Mouse (Mus musculus) hindbrain, postnatal 0 days (tissue): ENCODE results near the gene Nsun7. TPM values are rescaled to one million over a fixed set of nuclear protein-coding genes. Genes with fewer than 3 reads are reported as not detected.

Source experiments
- ATAC-seq: fragments of 200-750 bp; cut with Nextera tagmentation; 2 replicates; pipeline ENCODE4 v1.8.0; 2017; ENCODE audit warnings: mild to moderate bottlenecking, moderate TSS enrichment, moderate library complexity
- DNase-seq: peaks from one replicate; pipeline ENCODE4 v3.0.0-alpha.2; 2015; ENCODE audit warnings: low spot score
- H3K27ac ChIP-seq: fragments of 300-500 bp; sonication (generic); 2 replicates; pipeline ENCODE4 v1.5.1; 2014; ENCODE audit warnings: mild to moderate bottlenecking
- H3K27me3 ChIP-seq: fragments of 300-500 bp; sonication (generic); 2 replicates; pipeline ENCODE4 v1.6.1; 2014; ENCODE audit warnings: low read length, mixed read lengths; ENCODE audit not compliant: insufficient read depth
- H3K36me3 ChIP-seq: fragments of 300-500 bp; sonication (generic); 2 replicates; pipeline ENCODE4 v1.6.1; 2014; ENCODE audit warnings: low read length, mixed read lengths; ENCODE audit not compliant: insufficient read depth
- H3K4me1 ChIP-seq: fragments of 300-500 bp; sonication (generic); 2 replicates; pipeline ENCODE4 v1.6.1; 2014; ENCODE audit warnings: antibody characterized with exemption, low read length, mixed read lengths; ENCODE audit not compliant: insufficient read depth
- H3K4me2 ChIP-seq: fragments of 300-500 bp; sonication (generic); 2 replicates; pipeline ENCODE4 v1.6.1; 2014; ENCODE audit warnings: low read depth, mild to moderate bottlenecking, low read length, moderate library complexity, mixed read lengths
- H3K4me3 ChIP-seq: fragments of 300-500 bp; sonication (generic); 2 replicates; pipeline ENCODE4 v1.5.1; 2014; ENCODE audit warnings: low read length
- H3K9ac ChIP-seq: fragments of 300-500 bp; sonication (generic); replicated peaks from 2 replicates; pipeline ENCODE4 v1.6.1; 2014; ENCODE audit warnings: mild to moderate bottlenecking, low read length, moderate library complexity, mixed read lengths
- H3K9me3 ChIP-seq: fragments of 300-500 bp; sonication (generic); 2 replicates; pipeline ENCODE4 v1.6.1; 2016; ENCODE audit warnings: low read length, mixed read lengths
- CTCF ChIP-seq: IDR thresholded peaks from 2 replicates; pipeline ENCODE4 v1.5.1; 2016; ENCODE audit warnings: antibody characterized with exemption, control low read depth, low read depth
- WGBS: fragments of 180-500 bp; shearing (Covaris S2); extraction: QIAGEN DNeasy Blood & Tissue Kit; methylation state at CpG from one replicate; pipeline ENCODE4 v1.1.7; 2014; 5-methylcytosine and 5-hydroxymethylcytosine counted together
- polyA plus RNA-seq: library from polyadenylated mRNA; unstranded; fragments of >200 nt; fragmentation: Nextera tagmentation; extraction: Ambion mirVana; gene quantifications from 2 replicates; pipeline ENCODE4 v1.2.1, GENCODE M21; 2015
- total RNA-seq: library from RNA; depleted of rRNA; stranded (reverse); fragments of >200 nt; gene quantifications from 2 replicates; pipeline ENCODE4 v1.2.3, GENCODE M21; 2014

Gene Nsun7
- total and polyA plus RNA-seq, 2 experiments from 2014 or later = 3.0 to 3.7 TPM

- DNase-seq (no peak), ATAC-seq (no peak)
- TF ChIP-seq CTCF = no peak
- H3K9me3 ChIP-seq = no peaks in the 10 kb centered on the region
- no peak overlapping the region for H3K4me2 ChIP-seq
- no peaks in the 10 kb centered on the region for H3K4me1 ChIP-seq
- H3K9ac ChIP-seq = no peak overlapping the region
- no peak overlapping the region for H3K27ac ChIP-seq
- no peaks in the 10 kb centered on the region for H3K27me3 ChIP-seq
- H3K4me3 ChIP-seq = no peak overlapping the region
- 42% methylated on average over 2 of the region's 2 CpGs for WGBS
- H3K36me3 ChIP-seq = no peaks in the 10 kb centered on the region
Measured at GRCm38 (mm10) chr5:66271141-66271540, 11.4 kb downstream of the Nsun7 start.

DNA sequence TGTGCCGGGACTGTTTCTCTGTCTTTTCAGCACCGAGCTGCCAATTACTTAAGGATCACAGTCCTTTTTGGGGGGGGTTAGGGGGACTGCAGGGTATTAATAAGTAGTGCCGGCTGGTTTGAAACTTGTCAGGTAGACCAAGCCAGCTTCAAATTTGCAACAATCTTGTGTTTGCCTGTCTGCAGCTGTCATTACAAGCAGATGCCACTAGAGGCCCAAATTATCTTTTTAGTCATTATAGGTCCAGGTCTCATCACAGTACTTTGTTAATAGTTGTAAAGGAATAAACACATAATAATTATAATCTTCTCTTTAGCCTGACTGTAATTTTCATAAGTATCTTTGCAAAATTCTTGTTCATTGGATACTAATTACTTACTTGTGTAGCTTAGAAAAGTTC, 14.7 kb downstream of the Nsun7 start:
- ATAC-seq = no peak
- no peaks in the 10 kb centered on the region for H3K4me1 ChIP-seq
- H3K9me3 ChIP-seq = no peaks in the 10 kb centered on the region
- no peak overlapping the region for H3K9ac ChIP-seq
- no peaks in the 10 kb centered on the region for H3K36me3 ChIP-seq
- no peak overlapping the region for H3K4me3 ChIP-seq
- WGBS = 53% methylated on average over 3 of the region's 3 CpGs
- H3K4me2 ChIP-seq = no peak overlapping the region
- H3K27ac ChIP-seq = no peak overlapping the region
- H3K27me3 ChIP-seq = no peaks in the 10 kb centered on the region
- peak; percentile 46 for DNase-seq
- TF ChIP-seq CTCF = peak; percentile 57

DNA sequence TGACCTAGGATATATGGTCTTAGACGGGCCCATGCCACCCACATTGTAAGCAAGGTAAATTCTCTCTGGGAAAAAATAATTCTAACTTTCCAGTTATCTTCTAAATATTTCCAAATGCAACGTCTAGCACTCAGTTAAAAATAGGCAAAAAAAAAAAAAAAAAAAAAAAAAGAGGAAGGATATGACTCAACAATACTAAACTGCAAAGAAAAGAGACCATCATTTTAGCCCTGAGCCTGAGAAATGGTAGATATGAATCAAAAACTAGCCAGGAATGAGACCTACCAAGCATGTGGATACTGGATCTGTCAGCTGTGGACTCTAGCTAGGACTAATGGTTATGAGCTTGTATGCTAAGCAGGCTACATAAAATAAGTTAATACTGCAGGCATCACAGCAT, 20.0 kb downstream of the Nsun7 start:
- no peak for ATAC-seq
- Histone ChIP-seq H3K4me3 (no peak overlapping the region), H3K9ac (no peak overlapping the region), H3K4me2 (no peak overlapping the region), H3K27ac (no peak overlapping the region), H3K27me3 (no peaks in the 10 kb centered on the region), H3K36me3 (no peaks in the 10 kb centered on the region), H3K9me3 (no peaks in the 10 kb centered on the region), H3K4me1 (no peaks in the 10 kb centered on the region)
- no peak for TF ChIP-seq CTCF
- WGBS = 93% methylated on average over 2 of the region's 2 CpGs
- DNase-seq = no peak

DNA sequence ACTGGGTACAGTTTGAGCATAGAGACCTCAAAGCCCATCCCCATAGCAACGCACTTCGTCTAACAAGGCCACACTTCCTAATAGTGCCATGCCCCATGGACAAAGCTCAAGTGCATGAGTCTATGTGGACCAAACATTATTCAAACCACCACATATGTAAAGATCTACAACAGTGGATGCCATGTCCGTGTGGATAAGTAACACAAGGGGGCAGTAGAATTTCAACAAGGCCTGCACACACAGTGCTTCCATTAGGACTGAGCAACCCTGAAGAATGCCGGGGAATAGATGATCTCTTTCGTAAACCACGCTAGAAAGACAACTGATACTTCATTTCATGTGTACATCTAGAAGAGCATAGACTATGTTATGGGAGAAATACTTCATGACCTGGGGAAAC, 21.0 kb downstream of the Nsun7 start:
- Histone ChIP-seq H3K27ac (no peak overlapping the region), H3K4me3 (no peak overlapping the region), H3K4me1 (no peaks in the 10 kb centered on the region), H3K36me3 (no peaks in the 10 kb centered on the region), H3K27me3 (no peaks in the 10 kb centered on the region), H3K9me3 (no peaks in the 10 kb centered on the region), H3K9ac (no peak overlapping the region), H3K4me2 (no peak overlapping the region)
- no peak for TF ChIP-seq CTCF
- 77% methylated on average over 6 of the region's 6 CpGs for WGBS
- no peak for DNase-seq
- no peak for ATAC-seq

DNA sequence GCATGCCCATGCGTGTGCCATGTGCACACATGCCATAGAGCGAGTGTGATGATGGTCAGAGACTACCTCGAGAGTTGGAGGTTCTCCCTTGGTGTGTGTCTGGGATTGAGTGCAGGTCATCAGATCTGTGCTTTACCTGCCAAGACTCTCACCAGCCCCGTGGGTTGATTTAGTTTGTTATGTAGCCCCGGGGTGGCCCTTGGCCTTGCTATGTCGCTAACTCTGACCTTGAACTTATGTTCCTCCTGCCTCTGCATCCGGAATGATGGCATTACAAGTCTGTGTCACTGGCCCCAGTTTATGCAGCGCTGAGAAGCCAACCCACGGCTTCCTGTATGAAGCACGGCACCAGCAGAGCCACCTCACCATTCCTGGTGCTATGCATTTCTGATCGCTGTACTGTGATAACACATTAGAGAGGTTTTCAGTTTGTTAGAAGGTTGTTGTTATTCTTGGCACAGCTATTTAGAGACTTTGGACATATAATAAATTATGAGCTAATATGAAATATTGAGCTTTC, 34.5 kb downstream of the Nsun7 start:
- no peaks in the 10 kb centered on the region for H3K27me3 ChIP-seq
- H3K4me3 ChIP-seq = no peak overlapping the region
- no peaks in the 10 kb centered on the region for H3K9me3 ChIP-seq
- no peak for ATAC-seq
- WGBS = 92% methylated on average over 11 of the region's 11 CpGs
- no peak for DNase-seq
- H3K36me3 ChIP-seq = no peaks in the 10 kb centered on the region
- H3K4me2 ChIP-seq = no peak overlapping the region
- H3K27ac ChIP-seq = no peak overlapping the region
- TF ChIP-seq CTCF = no peak
- H3K9ac ChIP-seq = no peak overlapping the region
- H3K4me1 ChIP-seq = no peaks in the 10 kb centered on the region

- DNase-seq = no peak
Measured at GRCm38 (mm10) chr5:66294952-66295351, 35.3 kb downstream of the Nsun7 start.

GRCm38 (mm10) chr5:66296116-66296515, 36.4 kb downstream of the Nsun7 start:
- Histone ChIP-seq H3K4me2 (no peak overlapping the region), H3K9ac (no peak overlapping the region), H3K4me3 (no peak overlapping the region), H3K9me3 (no peaks in the 10 kb centered on the region), H3K4me1 (no peaks in the 10 kb centered on the region), H3K36me3 (no peaks in the 10 kb centered on the region), H3K27ac (no peak overlapping the region), H3K27me3 (no peaks in the 10 kb centered on the region)
- no peak for TF ChIP-seq CTCF
- 90% methylated on average over 5 of the region's 5 CpGs for WGBS
- ATAC-seq = peak; percentile 21; the same call in 1 of the 2 replicates
- DNase-seq = no peak

More at GRCm38 (mm10) chr5:66294952-66295351, 35.3 kb downstream of the Nsun7 start:
- no peaks in the 10 kb centered on the region for H3K9me3 ChIP-seq
- no peaks in the 10 kb centered on the region for H3K4me1 ChIP-seq
- no peak overlapping the region for H3K9ac ChIP-seq
- no peak for TF ChIP-seq CTCF
- H3K4me2 ChIP-seq = no peak overlapping the region
- no peak overlapping the region for H3K4me3 ChIP-seq
- H3K27me3 ChIP-seq = no peaks in the 10 kb centered on the region
- no peak for ATAC-seq
- 85% methylated on average over 4 of the region's 4 CpGs for WGBS
- no peak overlapping the region for H3K27ac ChIP-seq
- no peaks in the 10 kb centered on the region for H3K36me3 ChIP-seq
